Mouse (Mus musculus) midbrain, postnatal 0 days (tissue): ENCODE data around the gene Pik3r3. TPM values are rescaled to one million over a fixed set of nuclear protein-coding genes. Genes with fewer than 3 reads are reported as not detected.
A peak's percentile ranks its signal among the peaks of the same experiment; 100 is the strongest.
"Not testable (repeated sequence)": the region's sequence is repeated elsewhere in the genome, so short reads cannot be mapped to it uniquely, and the experiment has no call there.

ENCODE experiments used
- ATAC-seq: fragments of 200-750 bp; cut with Nextera tagmentation; 2 replicates; pipeline ENCODE4 v1.8.0; 2017; ENCODE audit warnings: moderate number of reproducible peaks, mild to moderate bottlenecking, moderate TSS enrichment, moderate library complexity; ENCODE audit not compliant: low FRiP score
- DNase-seq: peaks from one replicate; pipeline ENCODE4 v3.0.0-alpha.2; 2015; ENCODE audit warnings: low spot score
- H3K27ac ChIP-seq: fragments of 300-500 bp; sonication (generic); 2 replicates; pipeline ENCODE4 v1.5.1; 2014; ENCODE audit warnings: low read depth, mild to moderate bottlenecking, low read length, mixed read lengths
- H3K27me3 ChIP-seq: fragments of 300-500 bp; sonication (generic); 2 replicates; pipeline ENCODE4 v1.6.1; 2014; ENCODE audit warnings: low read length, control low read depth, mixed read lengths; ENCODE audit not compliant: insufficient read depth
- H3K36me3 ChIP-seq: fragments of 300-500 bp; sonication (generic); 2 replicates; pipeline ENCODE4 v1.6.1; 2014; ENCODE audit warnings: low read length, control low read depth, mixed read lengths; ENCODE audit not compliant: insufficient read depth
- H3K4me1 ChIP-seq: fragments of 300-500 bp; sonication (generic); 2 replicates; pipeline ENCODE4 v1.6.1; 2014; ENCODE audit warnings: mild to moderate bottlenecking, control low read depth, antibody characterized with exemption, low read length, mixed read lengths; ENCODE audit not compliant: insufficient read depth
- H3K4me2 ChIP-seq: fragments of 300-500 bp; sonication (generic); 2 replicates; pipeline ENCODE4 v1.6.1; 2014; ENCODE audit warnings: low read depth, mild to moderate bottlenecking, low read length, mixed read lengths; ENCODE audit not compliant: poor library complexity, severe bottlenecking
- H3K4me3 ChIP-seq: fragments of 300-500 bp; sonication (generic); 2 replicates; pipeline ENCODE4 v1.5.1; 2014; ENCODE audit warnings: low read depth, mild to moderate bottlenecking, low read length, moderate library complexity
- H3K9ac ChIP-seq: fragments of 300-500 bp; sonication (generic); replicated peaks from 2 replicates; pipeline ENCODE4 v1.6.1; 2014; ENCODE audit warnings: mild to moderate bottlenecking, low read length, moderate library complexity, mixed read lengths; ENCODE audit not compliant: poor library complexity, severe bottlenecking
- H3K9me3 ChIP-seq: fragments of 300-500 bp; sonication (generic); 2 replicates; pipeline ENCODE4 v1.6.1; 2016; ENCODE audit warnings: low read length, control low read depth
- CTCF ChIP-seq: IDR thresholded peaks from 2 replicates; pipeline ENCODE4 v1.5.1; 2016; ENCODE audit warnings: antibody characterized with exemption, mild to moderate bottlenecking
- WGBS: fragments of 180-500 bp; shearing (Covaris S2); extraction: QIAGEN DNeasy Blood & Tissue Kit; methylation state at CpG from one replicate; pipeline ENCODE4 v1.1.7; 2014; 5-methylcytosine and 5-hydroxymethylcytosine counted together
- polyA plus RNA-seq: library from polyadenylated mRNA; unstranded; fragments of >200 nt; fragmentation: Nextera tagmentation; extraction: Ambion mirVana; gene quantifications from 2 replicates; pipeline ENCODE4 v1.2.1, GENCODE M21; 2015
- total RNA-seq: library from RNA; depleted of rRNA; stranded (reverse); fragments of >200 nt; gene quantifications from 2 replicates; pipeline ENCODE4 v1.2.3, GENCODE M21; 2014

Gene Pik3r3
- total and polyA plus RNA-seq, 2 experiments from 2014 or later, result 47.3 to 48.3 TPM

GRCm38 (mm10) chr4:116221996-116222842, 801 bp downstream of the Pik3r3 start:
- peak overlapping the region; percentile 68 for H3K4me2 ChIP-seq
- ATAC-seq (no peak), DNase-seq (peak; percentile 30)
- H3K36me3 ChIP-seq, result no peaks in the 10 kb centered on the region
- no peaks in the 10 kb centered on the region for H3K9me3 ChIP-seq
- H3K4me1 ChIP-seq, result peaks cover 4% of the 10 kb centered on the region; the same call in 1 of the 2 replicates
- H3K27ac ChIP-seq, result peak overlapping the region; percentile 99
- peak overlapping the region; percentile 78 for H3K4me3 ChIP-seq
- H3K27me3 ChIP-seq, result no peaks in the 10 kb centered on the region
- TF ChIP-seq CTCF, result no peak
- peak overlapping the region; percentile 84 for H3K9ac ChIP-seq
- WGBS, result under 1% methylated on average over 23 of the region's 23 CpGs

- peak overlapping the region; percentile 78 for H3K4me3 ChIP-seq
- H3K9me3 ChIP-seq, result no peaks in the 10 kb centered on the region
- ATAC-seq (no peak), DNase-seq (peak; percentile 5)
- H3K4me2 ChIP-seq, result peak overlapping the region; percentile 68
- no peaks in the 10 kb centered on the region for H3K36me3 ChIP-seq
- peak overlapping the region; percentile 84 for H3K9ac ChIP-seq
- TF ChIP-seq CTCF, result no peak
- peaks cover 4% of the 10 kb centered on the region; the same call in 1 of the 2 replicates for H3K4me1 ChIP-seq
- H3K27ac ChIP-seq, result peak overlapping the region; percentile 99
- no peaks in the 10 kb centered on the region for H3K27me3 ChIP-seq
- 1% methylated on average over 6 of the region's 6 CpGs for WGBS
These were observed 1.4 kb downstream of the Pik3r3 start for GRCm38 (mm10) chr4:116222843-116223119.

GRCm38 (mm10) chr4:116243377-116243776, 22.0 kb downstream of the Pik3r3 start:
- no peak for ATAC-seq
- WGBS, result 75% methylated on average over 3 of the region's 3 CpGs
- H3K27ac ChIP-seq, result no peak overlapping the region
- TF ChIP-seq CTCF, result no peak
- no peaks in the 10 kb centered on the region for H3K9me3 ChIP-seq
- H3K27me3 ChIP-seq, result no peaks in the 10 kb centered on the region
- H3K4me3 ChIP-seq, result no peak overlapping the region
- H3K36me3 ChIP-seq, result no peaks in the 10 kb centered on the region
- DNase-seq, result no peak
- H3K4me1 ChIP-seq, result no peaks in the 10 kb centered on the region
- no peak overlapping the region for H3K9ac ChIP-seq
- no peak overlapping the region for H3K4me2 ChIP-seq

GRCm38 (mm10) chr4:116244240-116244639, 22.8 kb downstream of the Pik3r3 start:
- DNase-seq (no peak), ATAC-seq (no peak)
- H3K4me2 ChIP-seq, result no peak overlapping the region
- no peaks in the 10 kb centered on the region for H3K36me3 ChIP-seq
- H3K4me1 ChIP-seq, result no peaks in the 10 kb centered on the region
- no peak overlapping the region for H3K4me3 ChIP-seq
- no peaks in the 10 kb centered on the region for H3K9me3 ChIP-seq
- no peaks in the 10 kb centered on the region for H3K27me3 ChIP-seq
- no peak overlapping the region for H3K9ac ChIP-seq
- 77% methylated on average over 2 of the region's 2 CpGs for WGBS
- H3K27ac ChIP-seq, result no peak overlapping the region
- no peak for TF ChIP-seq CTCF

GRCm38 (mm10) chr4:116245926-116246325, 24.5 kb downstream of the Pik3r3 start:
- H3K27ac ChIP-seq, ATAC-seq, H3K27me3 ChIP-seq, H3K4me2 ChIP-seq, H3K9ac ChIP-seq, H3K36me3 ChIP-seq, H3K4me3 ChIP-seq, H3K4me1 ChIP-seq, H3K9me3 ChIP-seq: not testable (repeated sequence)
- DNase-seq, result peak; percentile 37
- 52% methylated on average over 3 of the region's 3 CpGs for WGBS
- TF ChIP-seq CTCF, result peak; percentile 58

GRCm38 (mm10) chr4:116249986-116250385, 28.6 kb downstream of the Pik3r3 start:
- Histone ChIP-seq H3K9me3 (no peaks in the 10 kb centered on the region), H3K4me1 (no peaks in the 10 kb centered on the region), H3K4me3 (no peak overlapping the region), H3K27ac (no peak overlapping the region), H3K36me3 (0 out of 2 replicates have a peak, but pooled peaks cover 2% of the 10 kb centered on the region), H3K9ac (no peak overlapping the region), H3K27me3 (no peaks in the 10 kb centered on the region), H3K4me2 (no peak overlapping the region)
- no peak for TF ChIP-seq CTCF
- WGBS, result 91% methylated on average over 3 of the region's 3 CpGs
- ATAC-seq (no peak), DNase-seq (no peak)
